Mouse (Mus musculus) layer of hippocampus, adult 2 months (tissue): ENCODE results near the gene Hpgds. TPM values are rescaled to one million over a fixed set of nuclear protein-coding genes. Genes with fewer than 3 reads are reported as not detected.

Experiments
- DNase-seq, 2 experiments: peaks; one replicate each; pipeline ENCODE4 v3.0.0; 2022; ENCODE audit warnings: low spot score in 2 of 2
- H3K27ac ChIP-seq: fragments of 200-600 bp; 2 replicates; pipeline ENCODE4 v1.8.1; 2022
- H3K4me3 ChIP-seq: fragments of 200-600 bp; 2 replicates; pipeline ENCODE4 v1.8.1; 2022; ENCODE audit warnings: mild to moderate bottlenecking
- CTCF ChIP-seq: fragments of 200-600 bp; conservative IDR thresholded peaks from 2 replicates; pipeline ENCODE4 v1.8.1; 2022; ENCODE audit warnings: antibody characterized with exemption, mild to moderate bottlenecking, moderate library complexity
- total RNA-seq, 2 experiments: library from RNA; stranded (reverse); gene quantifications; 2 replicates each; pipeline ENCODE4 v1.2.3; 2021

Gene Hpgds
- total RNA-seq, 2 experiments from 2014 or later = 3.0 to 3.9 TPM

- DNase-seq = no peak
- TF ChIP-seq CTCF = no peak
- Histone ChIP-seq H3K27ac (no peak overlapping the region), H3K4me3 (no peak overlapping the region)
Measured at GRCm38 (mm10) chr6:65132376-65132775, 12.3 kb downstream of the Hpgds start.

- TF ChIP-seq CTCF = peak; percentile 95
- no peak overlapping the region for H3K4me3 ChIP-seq
- no peak overlapping the region for H3K27ac ChIP-seq
- peak; percentile 49 to 59 for DNase-seq
Measured at GRCm38 (mm10) chr6:65126074-65126726, 18.5 kb downstream of the Hpgds start.

- no peak for DNase-seq
- peak overlapping the region; percentile 39; the same call in 1 of the 2 replicates for H3K27ac ChIP-seq
- H3K4me3 ChIP-seq = no peak overlapping the region
- no peak for TF ChIP-seq CTCF
Measured at GRCm38 (mm10) chr6:65117540-65117939, 27.2 kb downstream of the Hpgds start.

- H3K27ac ChIP-seq = no peak overlapping the region
- no peak overlapping the region for H3K4me3 ChIP-seq
- TF ChIP-seq CTCF = no peak
- DNase-seq = no peak
Measured at GRCm38 (mm10) chr6:65114902-65115301, 29.8 kb downstream of the Hpgds start.

- TF ChIP-seq CTCF = peak; percentile 78
- Histone ChIP-seq H3K4me3 (no peak overlapping the region), H3K27ac (no peak overlapping the region)
- no peak for DNase-seq
Measured at GRCm38 (mm10) chr6:65079139-65079538, 65.6 kb downstream of the Hpgds start.

GRCm38 (mm10) chr6:65075201-65075600 lies 69.5 kb downstream of the Hpgds start:
- no peak for TF ChIP-seq CTCF
- H3K4me3 ChIP-seq = no peak overlapping the region
- H3K27ac ChIP-seq = peak overlapping the region; percentile 44; the same call in 1 of the 2 replicates
- peak; percentile 24 to 30 for DNase-seq

Other genes with a start within 250 kb of the Hpgds start
- 10 to 100 TPM; 40.4 to 50.3 TPM for gene Smarcad1, start 102.3 kb downstream of the Hpgds start, total RNA-seq
- gene C130060K24Rik, start 236.2 kb upstream of the Hpgds start, total RNA-seq = under 1 TPM; 0.15 to 0.46 TPM